8 mouse cellular contexts compared by ENCODE assay signal in the genomic region with DNA sequence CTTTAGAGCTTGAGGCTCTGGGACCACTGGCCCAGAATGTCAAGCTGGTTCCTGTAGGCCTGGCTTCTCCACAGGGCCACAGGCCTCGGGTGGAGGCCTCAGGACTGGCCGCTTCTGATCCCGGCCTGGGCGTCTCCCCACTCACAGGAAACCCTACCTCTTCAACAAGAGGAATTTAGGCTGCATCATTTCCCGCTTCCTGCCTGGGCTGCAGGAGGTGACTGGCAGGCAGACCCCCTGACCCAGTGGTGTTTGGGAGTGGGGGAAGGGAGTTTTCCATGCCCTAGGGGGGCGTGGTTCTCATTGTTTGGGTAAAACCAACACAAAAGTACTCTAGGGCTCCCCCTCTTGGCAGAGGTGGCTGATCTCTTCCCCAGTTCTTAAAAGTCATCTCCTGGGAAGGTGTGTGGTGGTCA. TPM values are rescaled to one million over a fixed set of nuclear protein-coding genes. Genes with fewer than 3 reads are reported as not detected.
DNase-seq lines count a peak whose midpoint lies in the region; ATAC-seq and TF ChIP-seq lines count a peak whose summit lies in the region.

No protein-coding gene starts in this region.

- ATAC-seq in heart, postnatal 0 days (ENCODE audit: insufficient read depth, low read depth) = peak; percentile 27

- DNase-seq in 3T3-L1 (ENCODE audit: low read depth, low spot score) (peak; percentile 79), ES-CJ7 (ENCODE audit: low read depth, low spot score) (peak; percentile 98)
- peak; percentile 95 for DNase-seq in embryo, embryonic 10.5 days (ENCODE audit: low spot score)
- DNase-seq in heart, postnatal 0 days (ENCODE audit: low spot score) = peak; percentile 67
- peak; percentile 86 for DNase-seq in kidney, postnatal 14 days
- DNase-seq in mesoderm, embryonic 11.5 days (ENCODE audit: low read depth, low spot score) = peak; percentile 84
- peak; percentile 59 to 62 for DNase-seq in thymus, postnatal 36 days
- DNase-seq in ovary, postnatal 10 days (ENCODE audit: low spot score) = no peak

- no peak overlapping the region; the same call in 1 of the 2 replicates for H3K9ac ChIP-seq in heart, postnatal 0 days (replicated peaks; ENCODE audit: low read depth, low read length)

- 56% methylated on average over 6 of the region's 6 CpGs for WGBS in heart, postnatal 0 days

- H3K36me3 ChIP-seq in heart, postnatal 0 days (replicated peaks; ENCODE audit: control insufficient read depth, insufficient read depth, low read length) = peaks cover 25% of the 10 kb centered on the region

- H3K4me1 ChIP-seq in heart, postnatal 0 days (ENCODE audit: control insufficient read depth, insufficient read depth) = peaks cover 25% of the 10 kb centered on the region

- peak; percentile 32 for TF ChIP-seq CTCF in heart, postnatal 0 days (IDR thresholded peaks at IDR 0.05; ENCODE audit: low read depth)

- peak overlapping the region; percentile 94 for H3K27ac ChIP-seq in heart, postnatal 0 days (ENCODE audit: low read depth)

- H3K27me3 ChIP-seq in heart, postnatal 0 days (ENCODE audit: control insufficient read depth, insufficient read depth, low read length) = no peaks in the 10 kb centered on the region

- H3K9me3 ChIP-seq in heart, postnatal 0 days (replicated peaks; ENCODE audit: control insufficient read depth, low read length) = no peaks in the 10 kb centered on the region

- peak; percentile 87; the same call in 1 of the 2 replicates for TF ChIP-seq EP300 in heart, postnatal 0 days (IDR thresholded peaks at IDR 0.05; ENCODE audit: low read depth)

- H3K4me3 ChIP-seq in heart, postnatal 0 days (ENCODE audit: low read depth, low read length) = no peak overlapping the region

- H3K4me2 ChIP-seq in heart, postnatal 0 days (ENCODE audit: low read depth, low read length) = peak overlapping the region; percentile 20; the same call in 1 of the 2 replicates

RNA-seq across cellular contexts. Expression of a gene that starts 4.0 kb away (rescaled TPM):
- 57.7 and 63.4 TPM in 2 replicates for total RNA-seq in heart, postnatal 0 days (2014; rRNA removed; ENCODE audit: low replicate concordance)
- 5.5 and 6.2 TPM in 2 replicates for polyA plus RNA-seq in heart, postnatal 0 days (2015; fragmentation: Nextera tagmentation; extraction: Ambion mirVana)

RNA-seq across cellular contexts. Expression of a gene that starts 7.9 kb away (rescaled TPM):
- 6.4 and 9.9 TPM in 2 replicates for total RNA-seq in heart, postnatal 0 days (2014; rRNA removed; ENCODE audit: low replicate concordance)
- 2.6 and 2.7 TPM in 2 replicates for polyA plus RNA-seq in heart, postnatal 0 days (2015; fragmentation: Nextera tagmentation; extraction: Ambion mirVana)

RNA-seq across cellular contexts. Expression of a gene that starts 17.6 kb away (rescaled TPM):
- 2.1 and 4.4 TPM in 2 replicates for total RNA-seq in heart, postnatal 0 days (2014; rRNA removed; ENCODE audit: low replicate concordance)
- 0.86 and 1.2 TPM in 2 replicates for polyA plus RNA-seq in heart, postnatal 0 days (2015; fragmentation: Nextera tagmentation; extraction: Ambion mirVana)

RNA-seq across cellular contexts. Expression of a gene that starts 18.4 kb away (rescaled TPM):
- total RNA-seq in heart, postnatal 0 days (2014; rRNA removed; ENCODE audit: low replicate concordance) = 13.3 and 14.5 TPM in 2 replicates
- 22.5 and 23.8 TPM in 2 replicates for polyA plus RNA-seq in heart, postnatal 0 days (2015; fragmentation: Nextera tagmentation; extraction: Ambion mirVana)

RNA-seq across cellular contexts. Expression of a gene that starts 21.6 kb away (rescaled TPM):
- not detected in 2 replicates for total RNA-seq in heart, postnatal 0 days (2014; rRNA removed; ENCODE audit: low replicate concordance)
- 0.08 TPM in 1 of 2 replicates, not detected in the other for polyA plus RNA-seq in heart, postnatal 0 days (2015; fragmentation: Nextera tagmentation; extraction: Ambion mirVana)
